Mouse (Mus musculus): ENCODE data around the gene Zfp697.
"Not testable (repeated sequence)": the region's sequence is repeated elsewhere in the genome, so short reads cannot be mapped to it uniquely, and the experiment has no call there.

DNA sequence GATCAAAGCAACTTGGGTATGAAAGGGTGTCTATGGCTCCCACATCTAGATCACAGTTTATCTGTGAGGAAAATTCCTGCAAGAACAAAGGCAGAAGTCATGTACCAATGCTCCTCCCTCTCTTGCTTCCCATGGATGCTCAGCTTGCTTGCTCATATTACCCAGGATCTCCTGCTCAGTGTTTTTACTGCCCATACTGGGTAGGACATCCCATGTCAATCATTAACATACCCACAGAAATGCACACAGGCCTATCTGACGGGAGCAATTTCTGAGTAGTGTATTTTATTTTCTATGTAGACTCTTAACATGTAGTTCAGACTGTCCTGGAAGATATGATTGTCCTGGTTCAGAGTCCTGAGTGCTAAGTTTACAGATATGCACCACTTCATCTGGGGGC, 88.8 kb downstream of the Zfp697 start:
- TF ChIP-seq EP300, CTCF (IDR thresholded peaks at IDR 0.05; ENCODE audit: low read depth): not testable (repeated sequence)

All from liver, embryonic 14.5 days (tissue).